Mouse (Mus musculus): ENCODE data around the gene Gemin6. TPM values are rescaled to one million over a fixed set of nuclear protein-coding genes. Genes with fewer than 3 reads are reported as not detected.
A peak's percentile ranks its signal among the peaks of the same experiment; 100 is the strongest.
"Not testable (repeated sequence)": the region's sequence is repeated elsewhere in the genome, so short reads cannot be mapped to it uniquely, and the experiment has no call there.

Gemin6 gene
- polyA plus RNA-seq, 1 experiment from 2014 or later, result 37.9 TPM

- no peaks in the 10 kb centered on the region for H3K9me3 ChIP-seq (ENCODE audit: control insufficient read depth, low read length)
- no peak for DNase-seq (ENCODE audit: low spot score)
- H3K27me3 ChIP-seq (ENCODE audit: control insufficient read depth, insufficient read depth, low read length), result no peaks in the 10 kb centered on the region
- 11% methylated on average over 9 of the region's 9 CpGs for WGBS
- peak overlapping the region; percentile 35 for H3K9ac ChIP-seq (ENCODE audit: low read depth, low read length)
- no peaks in the 10 kb centered on the region for H3K36me3 ChIP-seq (ENCODE audit: control insufficient read depth, insufficient read depth, low read length)
- H3K4me1 ChIP-seq (replicated peaks; ENCODE audit: control insufficient read depth, insufficient read depth, low read length), result no peaks in the 10 kb centered on the region
- ATAC-seq (ENCODE audit: low FRiP score), result peak; percentile 34
- H3K27ac ChIP-seq (ENCODE audit: low read depth, low read length), result no peak overlapping the region
- H3K4me3 ChIP-seq (ENCODE audit: low read depth, low read length), result peak overlapping the region; percentile 49
- peak overlapping the region; percentile 46 for H3K4me2 ChIP-seq (replicated peaks; ENCODE audit: low read depth, low read length)
Observed at GRCm38 (mm10) chr17:80223829-80224228, 412 bp upstream of the Gemin6 start.

DNA sequence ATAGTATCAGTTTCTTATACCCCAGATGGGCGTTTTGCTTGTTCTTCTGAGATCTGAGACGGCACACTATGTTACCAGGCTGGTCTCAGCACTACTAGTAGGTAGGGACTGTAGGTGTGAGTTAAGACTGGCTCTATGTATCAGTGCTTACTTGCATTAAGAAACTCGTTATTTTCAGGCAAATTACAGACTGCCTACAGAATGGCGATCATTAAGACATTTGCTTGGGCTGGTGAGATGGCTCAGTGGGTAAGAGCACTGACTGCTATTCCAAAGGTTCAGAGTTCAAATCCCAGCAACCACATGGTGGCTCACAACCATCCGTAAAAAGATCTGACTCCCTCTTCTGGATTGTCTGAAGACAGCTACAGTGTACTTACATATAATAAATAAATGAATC is 901 bp downstream of the Gemin6 start:
- H3K27me3 ChIP-seq (ENCODE audit: control insufficient read depth, insufficient read depth, low read length); H3K27ac ChIP-seq (ENCODE audit: low read depth, low read length); H3K36me3 ChIP-seq (ENCODE audit: control insufficient read depth, insufficient read depth, low read length); H3K4me1 ChIP-seq (replicated peaks; ENCODE audit: control insufficient read depth, insufficient read depth, low read length); H3K9me3 ChIP-seq (ENCODE audit: control insufficient read depth, low read length): not testable (repeated sequence)
- Histone ChIP-seq H3K9ac (ENCODE audit: low read depth, low read length) (peak overlapping the region; percentile 68), H3K4me2 (replicated peaks; ENCODE audit: low read depth, low read length) (peak overlapping the region; percentile 66), H3K4me3 (ENCODE audit: low read depth, low read length) (peak overlapping the region; percentile 49)
- DNase-seq (ENCODE audit: low spot score) (peak; percentile 8), ATAC-seq (ENCODE audit: low FRiP score) (peak; percentile 20; the same call in 1 of the 2 replicates)
- 54% methylated on average over 4 of the region's 5 CpGs for WGBS

DNA sequence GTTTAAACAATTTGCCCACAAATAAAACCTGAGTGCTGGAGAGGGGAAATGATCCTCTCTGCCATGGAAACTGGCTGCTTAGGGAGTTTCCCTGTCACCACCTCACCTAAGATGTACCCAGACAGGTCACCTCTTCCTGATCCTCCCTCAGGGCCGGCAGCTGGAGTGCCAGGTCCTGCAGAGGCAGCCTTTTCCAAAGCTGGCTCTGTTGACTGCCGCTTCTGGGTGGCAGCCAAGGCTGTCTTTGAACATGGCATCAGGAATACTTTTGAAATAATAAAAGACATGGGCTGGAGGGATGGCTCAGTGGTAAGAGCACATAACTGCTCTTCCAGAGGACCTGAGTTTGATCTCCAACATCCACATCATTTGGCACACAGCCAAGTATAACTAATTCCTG is 5.2 kb downstream of the Gemin6 start:
- WGBS, result 94% methylated on average over 2 of the region's 2 CpGs
- no peaks in the 10 kb centered on the region for H3K27me3 ChIP-seq (ENCODE audit: control insufficient read depth, insufficient read depth, low read length)
- H3K9me3 ChIP-seq (ENCODE audit: control insufficient read depth, low read length), result no peaks in the 10 kb centered on the region
- H3K9ac ChIP-seq (ENCODE audit: low read depth, low read length), result no peak overlapping the region
- DNase-seq (ENCODE audit: low spot score) (no peak), ATAC-seq (ENCODE audit: low FRiP score) (no peak)
- H3K4me1 ChIP-seq (replicated peaks; ENCODE audit: control insufficient read depth, insufficient read depth, low read length), result no peaks in the 10 kb centered on the region
- no peak overlapping the region for H3K4me2 ChIP-seq (replicated peaks; ENCODE audit: low read depth, low read length)
- no peaks in the 10 kb centered on the region for H3K36me3 ChIP-seq (ENCODE audit: control insufficient read depth, insufficient read depth, low read length)
- no peak overlapping the region for H3K4me3 ChIP-seq (ENCODE audit: low read depth, low read length)
- no peak overlapping the region for H3K27ac ChIP-seq (ENCODE audit: low read depth, low read length)

DNA sequence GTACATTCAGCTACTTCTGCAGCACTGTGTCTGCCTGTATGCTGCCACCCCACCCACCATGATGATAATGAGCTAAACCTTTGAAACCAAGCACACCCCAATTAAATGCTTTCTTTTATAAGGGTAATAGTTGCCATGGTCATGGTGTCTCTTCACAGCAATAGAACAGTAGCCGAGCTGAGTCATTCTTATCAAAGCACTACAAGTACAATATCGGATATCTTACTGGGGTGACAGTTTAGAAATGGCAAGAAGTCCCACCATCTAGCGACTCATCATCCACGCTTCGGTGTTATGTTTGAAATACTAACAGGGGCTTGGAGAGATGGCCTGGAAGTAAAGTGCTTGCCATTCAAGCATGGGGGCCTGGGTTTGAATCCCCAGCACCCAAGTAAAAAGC is 9.6 kb downstream of the Gemin6 start:
- Histone ChIP-seq H3K9me3 (ENCODE audit: control insufficient read depth, low read length) (no peaks in the 10 kb centered on the region), H3K27ac (ENCODE audit: low read depth, low read length) (no peak overlapping the region), H3K9ac (ENCODE audit: low read depth, low read length) (no peak overlapping the region), H3K4me3 (ENCODE audit: low read depth, low read length) (no peak overlapping the region), H3K27me3 (ENCODE audit: control insufficient read depth, insufficient read depth, low read length) (no peaks in the 10 kb centered on the region), H3K4me1 (replicated peaks; ENCODE audit: control insufficient read depth, insufficient read depth, low read length) (no peaks in the 10 kb centered on the region), H3K4me2 (replicated peaks; ENCODE audit: low read depth, low read length) (no peak overlapping the region), H3K36me3 (ENCODE audit: control insufficient read depth, insufficient read depth, low read length) (no peaks in the 10 kb centered on the region)
- 96% methylated on average over 5 of the region's 5 CpGs for WGBS
- ATAC-seq (ENCODE audit: low FRiP score) (no peak), DNase-seq (ENCODE audit: low spot score) (no peak)

GRCm38 (mm10) chr17:80234376-80234775 is 10.1 kb downstream of the Gemin6 start:
- Histone ChIP-seq H3K27ac (ENCODE audit: low read depth, low read length) (no peak overlapping the region), H3K36me3 (ENCODE audit: control insufficient read depth, insufficient read depth, low read length) (no peaks in the 10 kb centered on the region), H3K4me2 (replicated peaks; ENCODE audit: low read depth, low read length) (no peak overlapping the region), H3K27me3 (ENCODE audit: control insufficient read depth, insufficient read depth, low read length) (no peaks in the 10 kb centered on the region), H3K4me3 (ENCODE audit: low read depth, low read length) (no peak overlapping the region), H3K9me3 (ENCODE audit: control insufficient read depth, low read length) (no peaks in the 10 kb centered on the region), H3K9ac (ENCODE audit: low read depth, low read length) (no peak overlapping the region), H3K4me1 (replicated peaks; ENCODE audit: control insufficient read depth, insufficient read depth, low read length) (no peaks in the 10 kb centered on the region)
- 88% methylated on average over 7 of the region's 7 CpGs for WGBS
- ATAC-seq (ENCODE audit: low FRiP score) (no peak), DNase-seq (ENCODE audit: low spot score) (no peak)

DNA sequence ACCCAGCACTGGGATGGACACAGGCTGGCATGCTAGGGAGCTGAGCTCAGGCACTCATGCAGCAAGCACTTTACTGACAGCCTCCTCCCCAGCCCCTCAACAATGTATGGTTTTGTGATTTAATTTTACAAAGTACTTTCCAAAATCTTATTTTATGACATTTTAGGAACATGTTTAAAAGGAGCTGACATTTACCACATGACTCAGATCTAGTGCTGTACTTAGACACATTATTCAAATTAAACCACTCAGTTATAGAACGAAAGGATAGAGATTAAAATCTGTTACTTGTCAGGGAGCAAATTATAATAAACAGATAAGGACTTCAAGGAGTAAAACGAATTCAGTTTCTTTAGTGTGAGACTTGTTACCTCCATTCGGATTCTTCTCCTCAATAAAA is 11.2 kb downstream of the Gemin6 start:
- Histone ChIP-seq H3K4me1 (replicated peaks; ENCODE audit: control insufficient read depth, insufficient read depth, low read length) (no peaks in the 10 kb centered on the region), H3K27ac (ENCODE audit: low read depth, low read length) (no peak overlapping the region), H3K9me3 (ENCODE audit: control insufficient read depth, low read length) (no peaks in the 10 kb centered on the region), H3K27me3 (ENCODE audit: control insufficient read depth, insufficient read depth, low read length) (no peaks in the 10 kb centered on the region), H3K4me3 (ENCODE audit: low read depth, low read length) (no peak overlapping the region), H3K36me3 (ENCODE audit: control insufficient read depth, insufficient read depth, low read length) (peaks cover 2% of the 10 kb centered on the region), H3K4me2 (replicated peaks; ENCODE audit: low read depth, low read length) (no peak overlapping the region), H3K9ac (ENCODE audit: low read depth, low read length) (no peak overlapping the region)
- 94% methylated on average over 3 of the region's 3 CpGs for WGBS
- ATAC-seq (ENCODE audit: low FRiP score) (no peak), DNase-seq (ENCODE audit: low spot score) (no peak)

- Histone ChIP-seq H3K4me1 (replicated peaks; ENCODE audit: control insufficient read depth, insufficient read depth, low read length) (no peaks in the 10 kb centered on the region), H3K9ac (ENCODE audit: low read depth, low read length) (no peak overlapping the region), H3K4me2 (replicated peaks; ENCODE audit: low read depth, low read length) (no peak overlapping the region), H3K4me3 (ENCODE audit: low read depth, low read length) (no peak overlapping the region), H3K27ac (ENCODE audit: low read depth, low read length) (no peak overlapping the region), H3K36me3 (ENCODE audit: control insufficient read depth, insufficient read depth, low read length) (peaks cover 4% of the 10 kb centered on the region), H3K9me3 (ENCODE audit: control insufficient read depth, low read length) (no peaks in the 10 kb centered on the region), H3K27me3 (ENCODE audit: control insufficient read depth, insufficient read depth, low read length) (no peaks in the 10 kb centered on the region)
- 98% methylated on average over 3 of the region's 3 CpGs for WGBS
- no peak for ATAC-seq (ENCODE audit: low FRiP score)
- DNase-seq (ENCODE audit: low spot score), result no peak
Observed at GRCm38 (mm10) chr17:80236805-80237204, 12.6 kb downstream of the Gemin6 start.

GRCm38 (mm10) chr17:80237475-80237874 is 13.2 kb downstream of the Gemin6 start:
- H3K4me3 ChIP-seq (ENCODE audit: low read depth, low read length), result no peak overlapping the region
- peaks cover 4% of the 10 kb centered on the region for H3K36me3 ChIP-seq (ENCODE audit: control insufficient read depth, insufficient read depth, low read length)
- DNase-seq (ENCODE audit: low spot score), result no peak
- no peaks in the 10 kb centered on the region for H3K27me3 ChIP-seq (ENCODE audit: control insufficient read depth, insufficient read depth, low read length)
- no peak overlapping the region for H3K4me2 ChIP-seq (replicated peaks; ENCODE audit: low read depth, low read length)
- no peaks in the 10 kb centered on the region for H3K9me3 ChIP-seq (ENCODE audit: control insufficient read depth, low read length)
- H3K4me1 ChIP-seq (replicated peaks; ENCODE audit: control insufficient read depth, insufficient read depth, low read length), result no peaks in the 10 kb centered on the region
- no peak overlapping the region for H3K27ac ChIP-seq (ENCODE audit: low read depth, low read length)
- ATAC-seq (ENCODE audit: low FRiP score), result no peak
- H3K9ac ChIP-seq (ENCODE audit: low read depth, low read length), result no peak overlapping the region
- 95% methylated on average over 5 of the region's 5 CpGs for WGBS

- Histone ChIP-seq H3K9ac (ENCODE audit: low read depth, low read length) (no peak overlapping the region), H3K27ac (ENCODE audit: low read depth, low read length) (no peak overlapping the region), H3K4me3 (ENCODE audit: low read depth, low read length) (no peak overlapping the region), H3K36me3 (ENCODE audit: control insufficient read depth, insufficient read depth, low read length) (peaks cover 4% of the 10 kb centered on the region), H3K4me2 (replicated peaks; ENCODE audit: low read depth, low read length) (no peak overlapping the region), H3K27me3 (ENCODE audit: control insufficient read depth, insufficient read depth, low read length) (no peaks in the 10 kb centered on the region), H3K9me3 (ENCODE audit: control insufficient read depth, low read length) (no peaks in the 10 kb centered on the region), H3K4me1 (replicated peaks; ENCODE audit: control insufficient read depth, insufficient read depth, low read length) (no peaks in the 10 kb centered on the region)
- 89% methylated on average over 9 of the region's 9 CpGs for WGBS
- ATAC-seq (ENCODE audit: low FRiP score), result no peak
- DNase-seq (ENCODE audit: low spot score), result no peak
Observed at GRCm38 (mm10) chr17:80241594-80241993, 17.4 kb downstream of the Gemin6 start.
